Mouse (Mus musculus): ENCODE data around the gene Coro1b.

- TF ChIP-seq CTCF (IDR thresholded peaks at IDR 0.05; ENCODE audit: borderline replicate concordance, insufficient read depth, low read length): no peak
- TF ChIP-seq POLR2A (IDR thresholded peaks at IDR 0.05; ENCODE audit: low read depth, low read length): no peak
These were observed 38.9 kb downstream of the Coro1b start for GRCm38 (mm10) chr19:4187303-4187702.
